Mouse (Mus musculus): ENCODE measurements around the gene Sct. TPM values are rescaled to one million over a fixed set of nuclear protein-coding genes. Genes with fewer than 3 reads are reported as not detected.
"Not testable (repeated sequence)": the region's sequence is repeated elsewhere in the genome, so short reads cannot be mapped to it uniquely, and the experiment has no call there.

Sct gene
- polyA plus RNA-seq, 1 experiment from 2014 or later, result 1.3 TPM

GRCm38 (mm10) chr7:141263640-141264039, 15.3 kb downstream of the Sct start:
- no peak overlapping the region for H3K4me2 ChIP-seq (replicated peaks)
- H3K9ac ChIP-seq (replicated peaks), result no peak overlapping the region
- H3K27ac ChIP-seq (replicated peaks), result no peak overlapping the region
- H3K4me3 ChIP-seq, result no peak overlapping the region
- no peaks in the 10 kb centered on the region for H3K9me3 ChIP-seq
- peaks cover 9% of the 10 kb centered on the region; the same call in 1 of the 2 replicates for H3K4me1 ChIP-seq
- peaks cover 60% of the 10 kb centered on the region for H3K36me3 ChIP-seq
- H3K27me3 ChIP-seq, result 0 out of 2 replicates have a peak, but pooled peaks cover 3% of the 10 kb centered on the region
- 86% methylated on average over 13 of the region's 13 CpGs for WGBS
- ATAC-seq (ENCODE audit: low FRiP score, low read depth), result no peak

- H3K27ac ChIP-seq (replicated peaks), result no peak overlapping the region
- no peaks in the 10 kb centered on the region for H3K9me3 ChIP-seq
- H3K4me1 ChIP-seq, result peaks cover 9% of the 10 kb centered on the region; the same call in 1 of the 2 replicates
- H3K4me3 ChIP-seq, result no peak overlapping the region
- H3K36me3 ChIP-seq, result peaks cover 82% of the 10 kb centered on the region
- no peak for ATAC-seq (ENCODE audit: low FRiP score, low read depth)
- 89% methylated on average over 3 of the region's 3 CpGs for WGBS
- no peak overlapping the region for H3K9ac ChIP-seq (replicated peaks)
- no peak overlapping the region for H3K4me2 ChIP-seq (replicated peaks)
- H3K27me3 ChIP-seq, result 0 out of 2 replicates have a peak, but pooled peaks cover 3% of the 10 kb centered on the region
Observed at GRCm38 (mm10) chr7:141261480-141261879, 17.5 kb downstream of the Sct start.

- H3K36me3 ChIP-seq, result peaks cover 88% of the 10 kb centered on the region
- no peak overlapping the region for H3K27ac ChIP-seq (replicated peaks)
- no peak for ATAC-seq (ENCODE audit: low FRiP score, low read depth)
- WGBS, result 91% methylated on average over 10 of the region's 10 CpGs
- H3K4me3 ChIP-seq, result no peak overlapping the region
- no peak overlapping the region for H3K4me2 ChIP-seq (replicated peaks)
- no peaks in the 10 kb centered on the region for H3K9me3 ChIP-seq
- no peaks in the 10 kb centered on the region for H3K27me3 ChIP-seq
- no peaks in the 10 kb centered on the region for H3K4me1 ChIP-seq
- H3K9ac ChIP-seq (replicated peaks), result no peak overlapping the region
Observed at GRCm38 (mm10) chr7:141256159-141256558, 22.8 kb downstream of the Sct start.

DNA sequence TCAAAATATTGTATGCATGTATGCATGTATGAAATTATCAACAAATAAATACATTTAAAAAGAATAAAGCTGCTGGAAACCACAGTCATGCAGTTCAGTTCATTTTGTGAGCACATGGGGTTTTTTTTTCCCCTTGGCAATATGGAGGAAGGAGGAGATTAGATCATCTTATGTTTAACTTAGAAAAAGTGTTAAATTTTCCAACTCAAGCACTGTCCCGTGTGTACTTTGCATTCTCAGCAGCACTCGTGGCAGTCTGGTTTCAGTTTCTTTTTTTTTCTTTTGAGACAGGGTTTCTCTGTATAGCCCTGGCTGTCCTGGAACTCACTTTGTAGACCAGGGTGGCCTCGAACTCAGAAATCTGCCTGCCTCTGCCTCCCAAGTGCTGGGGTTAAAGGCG, 28.4 kb downstream of the Sct start:
- not testable (repeated sequence) for H3K27me3 ChIP-seq; H3K9ac ChIP-seq (replicated peaks); ATAC-seq (ENCODE audit: low FRiP score, low read depth); H3K4me3 ChIP-seq; H3K4me2 ChIP-seq (replicated peaks); H3K9me3 ChIP-seq; H3K4me1 ChIP-seq; H3K27ac ChIP-seq (replicated peaks)
- over 99% methylated on average over 4 of the region's 4 CpGs for WGBS
- peaks cover 88% of the 10 kb centered on the region for H3K36me3 ChIP-seq

DNA sequence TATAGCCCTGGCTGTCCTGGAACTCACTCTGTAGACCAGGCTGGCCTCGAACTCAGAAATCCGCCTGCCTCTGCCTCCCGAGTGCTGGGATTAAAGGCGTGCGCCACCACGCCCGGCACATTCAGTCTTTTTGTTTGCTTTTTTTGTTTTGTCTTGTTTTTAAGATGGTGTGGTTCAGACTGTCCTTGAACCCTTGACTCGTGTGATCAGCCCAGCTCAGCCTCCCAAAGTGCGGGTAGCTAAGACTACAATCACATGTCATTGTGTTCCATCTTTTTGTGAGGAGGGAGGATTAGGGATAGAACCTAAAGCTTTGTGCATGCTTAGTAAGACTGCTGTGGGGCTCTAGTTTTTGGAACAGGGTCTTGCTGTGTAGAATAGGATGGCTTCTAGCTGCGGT, 47.4 kb downstream of the Sct start:
- 94% methylated on average over 9 of the region's 10 CpGs for WGBS
- H3K4me3 ChIP-seq, result no peak overlapping the region
- H3K9me3 ChIP-seq, result no peaks in the 10 kb centered on the region
- no peak overlapping the region for H3K27ac ChIP-seq (replicated peaks)
- H3K27me3 ChIP-seq, result no peaks in the 10 kb centered on the region
- no peak for ATAC-seq (ENCODE audit: low FRiP score, low read depth)
- H3K4me2 ChIP-seq (replicated peaks), result no peak overlapping the region
- peaks cover 16% of the 10 kb centered on the region for H3K4me1 ChIP-seq
- no peak overlapping the region for H3K9ac ChIP-seq (replicated peaks)
- peaks cover 56% of the 10 kb centered on the region for H3K36me3 ChIP-seq

DNA sequence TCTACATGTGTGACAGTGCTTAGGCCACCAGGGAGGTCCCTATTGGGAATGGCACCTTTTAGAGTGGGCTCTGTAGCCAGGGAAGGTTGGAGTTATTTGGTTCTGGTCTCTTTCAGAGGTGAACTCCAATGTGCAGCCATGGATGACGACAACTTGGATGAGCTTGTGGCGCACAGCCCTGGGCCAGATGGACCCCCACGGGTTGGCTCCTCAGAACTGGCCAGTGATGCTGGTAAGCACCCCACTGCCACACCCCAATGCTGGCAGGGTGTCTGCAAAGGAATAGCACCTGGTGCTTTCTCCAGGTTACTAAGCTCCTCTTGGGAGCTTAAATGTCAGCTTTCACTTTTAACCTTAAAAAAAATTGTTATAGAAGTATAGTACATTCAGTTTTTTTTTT, 47.8 kb downstream of the Sct start:
- H3K9ac ChIP-seq (replicated peaks), result no peak overlapping the region
- no peaks in the 10 kb centered on the region for H3K27me3 ChIP-seq
- H3K27ac ChIP-seq (replicated peaks), result no peak overlapping the region
- no peaks in the 10 kb centered on the region for H3K9me3 ChIP-seq
- H3K36me3 ChIP-seq, result peaks cover 54% of the 10 kb centered on the region
- 94% methylated on average over 3 of the region's 3 CpGs for WGBS
- peaks cover 16% of the 10 kb centered on the region for H3K4me1 ChIP-seq
- ATAC-seq (ENCODE audit: low FRiP score, low read depth), result no peak
- no peak overlapping the region for H3K4me2 ChIP-seq (replicated peaks)
- no peak overlapping the region for H3K4me3 ChIP-seq

GRCm38 (mm10) chr7:141230570-141230969, 48.4 kb downstream of the Sct start:
- H3K9me3 ChIP-seq, result no peaks in the 10 kb centered on the region
- peaks cover 16% of the 10 kb centered on the region for H3K4me1 ChIP-seq
- H3K36me3 ChIP-seq, result peaks cover 49% of the 10 kb centered on the region
- no peak overlapping the region for H3K27ac ChIP-seq (replicated peaks)
- WGBS, result 96% methylated on average over 4 of the region's 4 CpGs
- ATAC-seq (ENCODE audit: low FRiP score, low read depth), result no peak
- no peak overlapping the region for H3K9ac ChIP-seq (replicated peaks)
- no peak overlapping the region for H3K4me3 ChIP-seq
- no peaks in the 10 kb centered on the region for H3K27me3 ChIP-seq
- H3K4me2 ChIP-seq (replicated peaks), result 0 out of 2 replicates have a peak overlapping the region, but pooled peaks have one; percentile 98

DNA sequence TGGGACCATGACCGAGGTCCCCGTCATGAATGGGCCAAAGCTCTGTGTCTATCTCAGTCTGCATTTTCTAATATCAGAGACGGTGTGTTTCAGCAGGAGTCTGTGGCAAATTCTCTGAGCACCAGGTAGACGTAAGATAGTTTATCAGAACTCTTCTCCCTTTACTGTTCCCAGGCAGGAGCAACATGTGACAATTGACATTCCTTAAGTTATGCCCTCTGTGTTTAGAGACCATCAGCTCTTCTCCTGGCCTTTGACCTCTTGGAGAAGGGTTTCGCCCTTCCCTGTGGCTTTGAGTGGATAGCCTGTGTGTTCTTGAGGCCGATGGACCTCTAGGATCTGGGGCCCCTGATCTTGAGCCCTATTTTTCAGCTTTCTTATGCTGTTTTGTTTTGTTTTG, 49.2 kb downstream of the Sct start:
- peak overlapping the region; percentile 87 for H3K4me3 ChIP-seq
- no peak for ATAC-seq (ENCODE audit: low FRiP score, low read depth)
- peaks cover 16% of the 10 kb centered on the region for H3K4me1 ChIP-seq
- H3K27me3 ChIP-seq, result no peaks in the 10 kb centered on the region
- 64% methylated on average over 6 of the region's 6 CpGs for WGBS
- H3K27ac ChIP-seq (replicated peaks), result no peak overlapping the region
- H3K9me3 ChIP-seq, result no peaks in the 10 kb centered on the region
- peaks cover 40% of the 10 kb centered on the region for H3K36me3 ChIP-seq
- H3K9ac ChIP-seq (replicated peaks), result peak overlapping the region; percentile 95
- H3K4me2 ChIP-seq (replicated peaks), result peak overlapping the region; percentile 98

Other genes with a start within 250 kb of the Sct start
- gene B4galnt4, start 218.0 kb downstream of the Sct start, polyA plus RNA-seq (2016; fragmentation: Nextera tagmentation; extraction: Ambion mirVana), result 41.9 and 45.3 TPM in 2 replicates
- gene Pkp3, start 200.9 kb downstream of the Sct start, polyA plus RNA-seq (2016; fragmentation: Nextera tagmentation; extraction: Ambion mirVana), result 1.6 and 1.8 TPM in 2 replicates
- 1.6 and 1.7 TPM in 2 replicates for gene Sigirr, start 178.6 kb downstream of the Sct start, polyA plus RNA-seq (2016; fragmentation: Nextera tagmentation; extraction: Ambion mirVana)
- not detected in 2 replicates for gene Ano9, start 161.3 kb downstream of the Sct start, polyA plus RNA-seq (2016; fragmentation: Nextera tagmentation; extraction: Ambion mirVana)
- gene Ptdss2, start 156.8 kb downstream of the Sct start, polyA plus RNA-seq (2016; fragmentation: Nextera tagmentation; extraction: Ambion mirVana), result 67.5 and 76.6 TPM in 2 replicates
- gene Rnh1, start 106.3 kb downstream of the Sct start, polyA plus RNA-seq (2016; fragmentation: Nextera tagmentation; extraction: Ambion mirVana), result 47.4 and 54.9 TPM in 2 replicates
- 93.4 and 96.4 TPM in 2 replicates for gene Hras, start 85.1 kb downstream of the Sct start, polyA plus RNA-seq (2016; fragmentation: Nextera tagmentation; extraction: Ambion mirVana)
- 13.1 and 14.4 TPM in 2 replicates for gene Lrrc56, start 85.0 kb downstream of the Sct start, polyA plus RNA-seq (2016; fragmentation: Nextera tagmentation; extraction: Ambion mirVana)
- 3.7 and 3.8 TPM in 2 replicates for gene Lmntd2, start 65.1 kb downstream of the Sct start, polyA plus RNA-seq (2016; fragmentation: Nextera tagmentation; extraction: Ambion mirVana)
- 40.1 and 40.6 TPM in 2 replicates for gene Rassf7, start 63.3 kb downstream of the Sct start, polyA plus RNA-seq (2016; fragmentation: Nextera tagmentation; extraction: Ambion mirVana)
- 107 and 112 TPM in 2 replicates for gene Phrf1, start 50.3 kb downstream of the Sct start, polyA plus RNA-seq (2016; fragmentation: Nextera tagmentation; extraction: Ambion mirVana)
- 0.81 and 0.84 TPM in 2 replicates for gene Irf7, start 12.7 kb downstream of the Sct start, polyA plus RNA-seq (2016; fragmentation: Nextera tagmentation; extraction: Ambion mirVana)
- not detected in 2 replicates for gene Cdhr5, start 2.3 kb downstream of the Sct start, polyA plus RNA-seq (2016; fragmentation: Nextera tagmentation; extraction: Ambion mirVana)
- 0.39 and 0.68 TPM in 2 replicates for gene Drd4, start 12.9 kb upstream of the Sct start, polyA plus RNA-seq (2016; fragmentation: Nextera tagmentation; extraction: Ambion mirVana)
- gene Deaf1, start 48.6 kb upstream of the Sct start, polyA plus RNA-seq (2016; fragmentation: Nextera tagmentation; extraction: Ambion mirVana), result 85.9 and 88.3 TPM in 2 replicates
- 64.9 and 68.9 TPM in 2 replicates for gene Tmem80, start 48.6 kb upstream of the Sct start, polyA plus RNA-seq (2016; fragmentation: Nextera tagmentation; extraction: Ambion mirVana)
- gene Eps8l2, start 59.7 kb upstream of the Sct start, polyA plus RNA-seq (2016; fragmentation: Nextera tagmentation; extraction: Ambion mirVana), result 0.86 and 1.4 TPM in 2 replicates
- 362 and 364 TPM in 2 replicates for gene Taldo1, start 113.1 kb upstream of the Sct start, polyA plus RNA-seq (2016; fragmentation: Nextera tagmentation; extraction: Ambion mirVana)
- gene Gatd1, start 135.0 kb upstream of the Sct start, polyA plus RNA-seq (2016; fragmentation: Nextera tagmentation; extraction: Ambion mirVana), result 47.0 and 48.2 TPM in 2 replicates
- gene Cend1, start 150.4 kb upstream of the Sct start, polyA plus RNA-seq (2016; fragmentation: Nextera tagmentation; extraction: Ambion mirVana), result 19.3 and 22.7 TPM in 2 replicates
- 52.6 and 52.7 TPM in 2 replicates for gene Slc25a22, start 158.8 kb upstream of the Sct start, polyA plus RNA-seq (2016; fragmentation: Nextera tagmentation; extraction: Ambion mirVana)
- gene Pidd1, start 164.9 kb upstream of the Sct start, polyA plus RNA-seq (2016; fragmentation: Nextera tagmentation; extraction: Ambion mirVana), result 9.6 and 12.3 TPM in 2 replicates
- 884 and 899 TPM in 2 replicates for gene Rplp2, start 168.2 kb upstream of the Sct start, polyA plus RNA-seq (2016; fragmentation: Nextera tagmentation; extraction: Ambion mirVana)
- gene Pnpla2, start 176.1 kb upstream of the Sct start, polyA plus RNA-seq (2016; fragmentation: Nextera tagmentation; extraction: Ambion mirVana), result 15.6 and 18.3 TPM in 2 replicates
- gene Cracr2b, start 182.0 kb upstream of the Sct start, polyA plus RNA-seq (2016; fragmentation: Nextera tagmentation; extraction: Ambion mirVana), result 5.4 and 6.0 TPM in 2 replicates
- 14.8 and 15.6 TPM in 2 replicates for gene Cd151, start 188.3 kb upstream of the Sct start, polyA plus RNA-seq (2016; fragmentation: Nextera tagmentation; extraction: Ambion mirVana)
- 73.8 and 75.0 TPM in 2 replicates for gene Polr2l, start 196.0 kb upstream of the Sct start, polyA plus RNA-seq (2016; fragmentation: Nextera tagmentation; extraction: Ambion mirVana)
- 25.3 and 32.6 TPM in 2 replicates for gene Tspan4, start 196.1 kb upstream of the Sct start, polyA plus RNA-seq (2016; fragmentation: Nextera tagmentation; extraction: Ambion mirVana)

All from midbrain, embryonic 12.5 days (tissue).